Mouse (Mus musculus) intestine, embryonic 14.5 days (tissue): ENCODE results near the gene Gm12166. TPM values are rescaled to one million over a fixed set of nuclear protein-coding genes. Genes with fewer than 3 reads are reported as not detected.

Source experiments
- ATAC-seq: fragments of 200-750 bp; cut with Nextera tagmentation; replicated peaks from 2 replicates; pipeline ENCODE4 v1.8.0; 2017; ENCODE audit warnings: low read depth, moderate number of reproducible peaks, moderate TSS enrichment, moderate library complexity; ENCODE audit not compliant: low FRiP score, low TSS enrichment
- DNase-seq: peaks from one replicate; pipeline ENCODE4 v3.0.0-alpha.2; 2018; ENCODE audit warnings: low spot score
- H3K27ac ChIP-seq: fragments of 300-500 bp; sonication (generic); 2 replicates; pipeline ENCODE4 v1.5.1; 2014; ENCODE audit warnings: low read depth, mild to moderate bottlenecking, control low read depth
- H3K27me3 ChIP-seq: fragments of 300-500 bp; sonication (generic); replicated peaks from 2 replicates; pipeline ENCODE4 v1.6.1; 2014; ENCODE audit warnings: low read length, control low read depth; ENCODE audit not compliant: control insufficient read depth, insufficient read depth
- H3K36me3 ChIP-seq: fragments of 300-500 bp; sonication (generic); 2 replicates; pipeline ENCODE4 v1.6.1; 2014; ENCODE audit warnings: low read length, control low read depth; ENCODE audit not compliant: control insufficient read depth, insufficient read depth
- H3K4me1 ChIP-seq: fragments of 300-500 bp; sonication (generic); replicated peaks from 2 replicates; pipeline ENCODE4 v1.6.1; 2014; ENCODE audit warnings: low read length, control low read depth, mixed read lengths; ENCODE audit not compliant: control insufficient read depth, insufficient read depth
- H3K4me2 ChIP-seq: fragments of 300-500 bp; sonication (generic); 2 replicates; pipeline ENCODE4 v1.6.1; 2014; ENCODE audit warnings: low read length
- H3K4me3 ChIP-seq: fragments of 300-500 bp; sonication (generic); 2 replicates; pipeline ENCODE4 v1.5.1; 2014; ENCODE audit warnings: low read depth, low read length, control low read depth, mixed read lengths
- H3K9ac ChIP-seq: fragments of 300-500 bp; sonication (generic); 2 replicates; pipeline ENCODE4 v1.6.1; 2014; ENCODE audit warnings: mild to moderate bottlenecking, low read length
- H3K9me3 ChIP-seq: fragments of 300-500 bp; sonication (generic); 2 replicates; pipeline ENCODE4 v1.6.1; 2016; ENCODE audit warnings: low read length, control low read depth; ENCODE audit not compliant: control insufficient read depth
- WGBS: fragments of 180-500 bp; shearing (Covaris S2); extraction: QIAGEN DNeasy Blood & Tissue Kit; methylation state at CpG from one replicate; pipeline ENCODE4 v1.1.7; 2014; 5-methylcytosine and 5-hydroxymethylcytosine counted together
- polyA plus RNA-seq: library from polyadenylated mRNA; unstranded; fragments of >200 nt; fragmentation: Nextera tagmentation; extraction: Ambion mirVana; gene quantifications from 2 replicates; pipeline ENCODE4 v1.2.1, GENCODE M21; 2014

The Gm12166 gene
- polyA plus RNA-seq, 1 experiment from 2014 or later, result 4.1 TPM

GRCm38 (mm10) chr11:46061776-46062445 lies 9.8 kb upstream of the Gm12166 start:
- H3K4me3 ChIP-seq, result no peak overlapping the region
- DNase-seq (no peak), ATAC-seq (no peak)
- H3K9me3 ChIP-seq, result no peaks in the 10 kb centered on the region
- no peaks in the 10 kb centered on the region for H3K27me3 ChIP-seq
- peaks cover 30% of the 10 kb centered on the region for H3K4me1 ChIP-seq
- H3K9ac ChIP-seq, result no peak overlapping the region
- H3K27ac ChIP-seq, result no peak overlapping the region
- H3K36me3 ChIP-seq, result peaks cover 31% of the 10 kb centered on the region
- no peak overlapping the region for H3K4me2 ChIP-seq
- 57% methylated on average over 6 of the region's 6 CpGs for WGBS

- peaks cover 31% of the 10 kb centered on the region for H3K36me3 ChIP-seq
- H3K4me3 ChIP-seq, result no peak overlapping the region
- H3K9ac ChIP-seq, result no peak overlapping the region
- no peaks in the 10 kb centered on the region for H3K9me3 ChIP-seq
- no peaks in the 10 kb centered on the region for H3K27me3 ChIP-seq
- no peak for DNase-seq
- no peak overlapping the region for H3K4me2 ChIP-seq
- H3K27ac ChIP-seq, result no peak overlapping the region
- 68% methylated on average over 5 of the region's 5 CpGs for WGBS
- H3K4me1 ChIP-seq, result peaks cover 22% of the 10 kb centered on the region
- ATAC-seq, result no peak
Measured at GRCm38 (mm10) chr11:46060651-46061020, 8.5 kb upstream of the Gm12166 start.

- no peak for ATAC-seq
- Histone ChIP-seq H3K4me2 (no peak overlapping the region), H3K4me1 (peaks cover 21% of the 10 kb centered on the region)
Measured at GRCm38 (mm10) chr11:46059887-46060650, 7.9 kb upstream of the Gm12166 start.

GRCm38 (mm10) chr11:46058916-46059315 lies 6.8 kb upstream of the Gm12166 start:
- Histone ChIP-seq H3K4me2 (0 out of 2 replicates have a peak overlapping the region, but pooled peaks have one; percentile 66), H3K27ac (no peak overlapping the region), H3K4me1 (peaks cover 18% of the 10 kb centered on the region), H3K9ac (no peak overlapping the region), H3K27me3 (no peaks in the 10 kb centered on the region), H3K9me3 (no peaks in the 10 kb centered on the region), H3K4me3 (no peak overlapping the region), H3K36me3 (peaks cover 31% of the 10 kb centered on the region)
- DNase-seq (no peak), ATAC-seq (no peak)
- 93% methylated on average over 4 of the region's 4 CpGs for WGBS

More at GRCm38 (mm10) chr11:46059887-46060650, 7.9 kb upstream of the Gm12166 start:
- WGBS, result 66% methylated on average over 8 of the region's 8 CpGs
- H3K9me3 ChIP-seq, result no peaks in the 10 kb centered on the region
- peaks cover 31% of the 10 kb centered on the region for H3K36me3 ChIP-seq
- H3K9ac ChIP-seq, result no peak overlapping the region
- H3K27me3 ChIP-seq, result no peaks in the 10 kb centered on the region
- DNase-seq, result no peak
- H3K27ac ChIP-seq, result no peak overlapping the region
- no peak overlapping the region for H3K4me3 ChIP-seq

- DNase-seq (no peak), ATAC-seq (no peak)
- H3K9me3 ChIP-seq, result no peaks in the 10 kb centered on the region
- no peaks in the 10 kb centered on the region for H3K27me3 ChIP-seq
- peaks cover 18% of the 10 kb centered on the region for H3K4me1 ChIP-seq
- WGBS, result 18% methylated on average over 9 of the region's 9 CpGs
- peaks cover 26% of the 10 kb centered on the region for H3K36me3 ChIP-seq
- H3K4me2 ChIP-seq, result peak overlapping the region; percentile 66
- peak overlapping the region; percentile 73 for H3K4me3 ChIP-seq
- peak overlapping the region; percentile 88 for H3K9ac ChIP-seq
- peak overlapping the region; percentile 93; the same call in 1 of the 2 replicates for H3K27ac ChIP-seq
Measured at GRCm38 (mm10) chr11:46058011-46058410, 5.9 kb upstream of the Gm12166 start.

- ATAC-seq (peak; percentile 9; the same call in 1 of the 2 replicates), DNase-seq (peak; percentile 75)
- peaks cover 17% of the 10 kb centered on the region for H3K36me3 ChIP-seq
- no peaks in the 10 kb centered on the region for H3K9me3 ChIP-seq
- H3K27ac ChIP-seq, result peak overlapping the region; percentile 93
- peak overlapping the region; percentile 73 for H3K4me3 ChIP-seq
- H3K9ac ChIP-seq, result peak overlapping the region; percentile 88
- WGBS, result 1% methylated on average over 25 of the region's 25 CpGs
- H3K27me3 ChIP-seq, result no peaks in the 10 kb centered on the region
- peak overlapping the region; percentile 66 for H3K4me2 ChIP-seq
- H3K4me1 ChIP-seq, result peaks cover 18% of the 10 kb centered on the region
Measured at GRCm38 (mm10) chr11:46056770-46057411, 4.8 kb upstream of the Gm12166 start.

GRCm38 (mm10) chr11:46055896-46056769 lies 4.0 kb upstream of the Gm12166 start, which contains the start of gene Adam19:
TSS of gene Adam19 (plus strand) at chr11:46055992.
- H3K27me3 ChIP-seq, result no peaks in the 10 kb centered on the region
- peak; percentile 90 for DNase-seq
- peaks cover 9% of the 10 kb centered on the region for H3K36me3 ChIP-seq
- H3K4me1 ChIP-seq, result peaks cover 18% of the 10 kb centered on the region
- H3K4me2 ChIP-seq, result peak within 1 kb of the TSS; percentile 66
- peak within 1 kb of the TSS; percentile 88 for H3K9ac ChIP-seq
- no peaks in the 10 kb centered on the region for H3K9me3 ChIP-seq
- H3K4me3 ChIP-seq, result peak within 1 kb of the TSS; percentile 73
- under 1% methylated on average over 51 of the region's 51 CpGs for WGBS
- H3K27ac ChIP-seq, result peak within 1 kb of the TSS; percentile 93
- ATAC-seq, result peak; percentile 82
